Mouse (Mus musculus) MEL (cell line): ENCODE measurements around the gene Cat.

Experiments used
- CTCF ChIP-seq, 3 experiments: IDR thresholded peaks in 2 of 3; conservative IDR thresholded peaks in 1 of 3; 2 replicates each; pipeline ENCODE4 v1.5.1; 2011 to 2012; ENCODE audit warnings: low read length in 3 of 3, low read depth in 2 of 3, mild to moderate bottlenecking in 2 of 3, improper control_type of control experiment in 1 of 3, inconsistent platforms in 1 of 3, mixed read lengths in 1 of 3, moderate library complexity in 1 of 3; ENCODE audit not compliant: control insufficient read depth in 1 of 3, insufficient read depth in 1 of 3, poor library complexity in 1 of 3, severe bottlenecking in 1 of 3
- TCF12 ChIP-seq: IDR thresholded peaks from 2 replicates; pipeline ENCODE4 v1.6.1; 2014; ENCODE audit warnings: low read depth, mild to moderate bottlenecking, inconsistent platforms, low read length, improper control_type of control experiment, moderate library complexity

DNA sequence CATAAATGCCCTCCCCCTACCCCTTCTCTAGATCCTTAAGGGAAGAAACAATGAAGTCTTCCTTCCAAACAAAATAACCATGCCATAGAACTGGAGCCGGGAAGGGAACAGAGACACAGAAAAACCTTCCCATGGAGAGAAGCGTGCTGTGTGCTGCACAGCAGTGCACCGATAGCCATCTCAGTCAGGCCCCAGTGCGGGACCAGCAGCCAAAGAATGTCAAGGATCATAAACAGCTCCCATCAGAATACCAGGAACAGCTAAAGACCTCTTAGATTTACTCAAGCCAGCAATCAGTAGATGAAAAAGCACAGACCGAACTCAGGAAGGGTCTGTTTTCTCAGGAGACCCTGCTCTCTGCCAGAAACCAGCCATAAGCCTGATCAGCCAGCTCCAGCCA lies 48.4 kb downstream of the Cat start:
- TF ChIP-seq TCF12, result no peak
- no peak for TF ChIP-seq CTCF (IDR thresholded peaks at IDR 0.05 in 2 of 3, conservative IDR thresholded peaks at IDR 0.05 in 1 of 3; ENCODE audit: control insufficient read depth in 1 of 3, insufficient read depth in 1 of 3, low read depth in 2 of 3, low read length in 3 of 3, poor library complexity in 1 of 3, severe bottlenecking in 1 of 3)
